Mouse (Mus musculus) MEL (cell line): Measurements from ENCODE around the gene Igf1r. TPM values are rescaled to one million over a fixed set of nuclear protein-coding genes. Genes with fewer than 3 reads are reported as not detected.

Experiments used
- DNase-seq: peaks from one replicate; pipeline ENCODE4 v3.0.0; 2011; ENCODE audit warnings: low read depth, low spot score
- H3K27ac ChIP-seq: 2 replicates; pipeline ENCODE4 v1.5.1; 2012; ENCODE audit warnings: low read depth, mild to moderate bottlenecking, control low read depth, low read length, moderate library complexity; ENCODE audit not compliant: control insufficient read depth
- H3K27me3 ChIP-seq, 2 experiments: fragments of 150-350 bp in 1 of 2; sonication (generic) in 1 of 2; 2 replicates each; pipeline ENCODE4 v1.6.1; 2012; ENCODE audit warnings: low read length in 2 of 2, mild to moderate bottlenecking in 2 of 2, improper control_type of control experiment in 1 of 2, moderate library complexity in 1 of 2; ENCODE audit not compliant: insufficient read depth in 2 of 2, control insufficient read depth in 1 of 2
- H3K36me3 ChIP-seq, 2 experiments: 2 replicates each; pipeline ENCODE4 v1.6.1; 2012 to 2014; ENCODE audit warnings: low read length in 2 of 2, improper control_type of control experiment in 1 of 2, inconsistent platforms in 1 of 2, mild to moderate bottlenecking in 1 of 2; ENCODE audit not compliant: insufficient read depth in 2 of 2, control insufficient read depth in 1 of 2
- H3K4me1 ChIP-seq, 2 experiments: fragments of 150-350 bp in 1 of 2; sonication (generic) in 1 of 2; 2 replicates each; pipeline ENCODE4 v1.6.1; 2012; ENCODE audit warnings: low read length in 2 of 2, improper control_type of control experiment in 1 of 2, mild to moderate bottlenecking in 1 of 2; ENCODE audit not compliant: insufficient read depth in 2 of 2, control insufficient read depth in 1 of 2
- H3K4me3 ChIP-seq, 2 experiments: fragments of 150-350 bp in 1 of 2; sonication (generic) in 1 of 2; 2 replicates each; pipeline ENCODE4 v1.5.1; 2012; ENCODE audit warnings: low read depth in 2 of 2, low read length in 2 of 2, mild to moderate bottlenecking in 2 of 2, moderate library complexity in 2 of 2, control low read depth in 1 of 2, improper control_type of control experiment in 1 of 2; ENCODE audit not compliant: control insufficient read depth in 1 of 2, insufficient read depth in 1 of 2
- H3K79me2 ChIP-seq: 2 replicates; pipeline ENCODE4 v1.6.1; 2012; ENCODE audit warnings: mild to moderate bottlenecking, low read length, moderate library complexity; ENCODE audit not compliant: control insufficient read depth, poor library complexity, insufficient read depth
- H3K9ac ChIP-seq: 2 replicates; pipeline ENCODE4 v1.6.1; 2012; ENCODE audit warnings: low read depth, mild to moderate bottlenecking, control low read depth, low read length, moderate library complexity; ENCODE audit not compliant: control insufficient read depth, poor library complexity, severe bottlenecking
- H3K9me3 ChIP-seq: fragments of 150-350 bp; sonication (generic); replicated peaks from 2 replicates; pipeline ENCODE4 v1.6.1; 2012; ENCODE audit warnings: mild to moderate bottlenecking, low read length, improper control_type of control experiment, moderate library complexity; ENCODE audit not compliant: insufficient read depth
- BHLHE40 ChIP-seq: IDR thresholded peaks from 2 replicates; pipeline ENCODE4 v1.6.1; 2012; ENCODE audit warnings: low read depth, mild to moderate bottlenecking, inconsistent platforms, low read length, improper control_type of control experiment, borderline replicate concordance
- EP300 ChIP-seq, 2 experiments: IDR thresholded peaks; 2 replicates each; pipeline ENCODE4 v1.6.1; 2011; ENCODE audit warnings: improper control_type of control experiment in 2 of 2, low read length in 2 of 2, low read depth in 1 of 2, mild to moderate bottlenecking in 1 of 2
- GATA1 ChIP-seq: IDR thresholded peaks from 2 replicates; pipeline ENCODE4 v1.6.1; 2011; ENCODE audit warnings: low read depth, low read length, improper control_type of control experiment
- MAFK ChIP-seq: IDR thresholded peaks from 2 replicates; pipeline ENCODE4 v1.6.1; 2011; ENCODE audit warnings: low read depth, mild to moderate bottlenecking, low read length, improper control_type of control experiment, borderline replicate concordance
- MXI1 ChIP-seq: IDR thresholded peaks from 2 replicates; pipeline ENCODE4 v1.6.1; 2011; ENCODE audit warnings: mild to moderate bottlenecking, low read depth, low read length, improper control_type of control experiment
- NELFE ChIP-seq: IDR thresholded peaks from 2 replicates; pipeline ENCODE4 v1.6.1; 2011; ENCODE audit warnings: low read depth, low read length, improper control_type of control experiment
- POLR2A ChIP-seq, 2 experiments: IDR thresholded peaks; 2 replicates each; pipeline ENCODE4 v1.6.1; 2011 to 2012; ENCODE audit warnings: low read length in 2 of 2, mild to moderate bottlenecking in 2 of 2, control low read depth in 1 of 2, improper control_type of control experiment in 1 of 2, low read depth in 1 of 2, moderate library complexity in 1 of 2; ENCODE audit not compliant: control insufficient read depth in 1 of 2, insufficient read depth in 1 of 2, poor library complexity in 1 of 2
- RCOR1 ChIP-seq: IDR thresholded peaks from 2 replicates; pipeline ENCODE4 v1.6.1; 2012; ENCODE audit warnings: low read depth, mild to moderate bottlenecking, inconsistent platforms, low read length, improper control_type of control experiment
- TAL1 ChIP-seq: IDR thresholded peaks from 2 replicates; pipeline ENCODE4 v1.6.1; 2012; ENCODE audit warnings: mild to moderate bottlenecking, inconsistent platforms, low read length, moderate library complexity, mixed read lengths
- TCF12 ChIP-seq: IDR thresholded peaks from 2 replicates; pipeline ENCODE4 v1.6.1; 2014; ENCODE audit warnings: low read depth, mild to moderate bottlenecking, inconsistent platforms, low read length, improper control_type of control experiment, moderate library complexity
- ZC3H11A ChIP-seq: IDR thresholded peaks from 2 replicates; pipeline ENCODE4 v1.6.1; 2012; ENCODE audit warnings: low read depth, mild to moderate bottlenecking, inconsistent platforms, low read length, improper control_type of control experiment
- ZKSCAN1 ChIP-seq: IDR thresholded peaks from 2 replicates; pipeline ENCODE4 v1.6.1; 2012; ENCODE audit warnings: low read depth, mild to moderate bottlenecking, inconsistent platforms, low read length, improper control_type of control experiment, moderate library complexity
- ZNF384 ChIP-seq: IDR thresholded peaks from 2 replicates; pipeline ENCODE4 v1.6.1; 2012; ENCODE audit warnings: low read depth, mild to moderate bottlenecking, inconsistent platforms, low read length, improper control_type of control experiment
- polyA plus RNA-seq, 2 experiments: library from polyadenylated mRNA; stranded (reverse) in 1 of 2; unstranded in 1 of 2; fragments of >175 nt in 1 of 2; fragments of >200 nt in 1 of 2; gene quantifications; 2 replicates each; pipeline versions ENCODE4 v1.2.1 to v1.2.4; 2012; ENCODE audit warnings: low replicate concordance in 2 of 2, low read depth in 1 of 2; ENCODE audit not compliant: insufficient read length in 2 of 2, insufficient read depth in 1 of 2, missing spikeins in 1 of 2
- total RNA-seq: library from RNA; depleted of rRNA; stranded (reverse); fragments of 300-350 nt; gene quantifications from 2 replicates; pipeline ENCODE4 v1.2.3, GENCODE M21; 2012

Gene Igf1r
- total and polyA plus RNA-seq, 3 experiments: 11.8 to 11.9 TPM; not detected in 1

DNA sequence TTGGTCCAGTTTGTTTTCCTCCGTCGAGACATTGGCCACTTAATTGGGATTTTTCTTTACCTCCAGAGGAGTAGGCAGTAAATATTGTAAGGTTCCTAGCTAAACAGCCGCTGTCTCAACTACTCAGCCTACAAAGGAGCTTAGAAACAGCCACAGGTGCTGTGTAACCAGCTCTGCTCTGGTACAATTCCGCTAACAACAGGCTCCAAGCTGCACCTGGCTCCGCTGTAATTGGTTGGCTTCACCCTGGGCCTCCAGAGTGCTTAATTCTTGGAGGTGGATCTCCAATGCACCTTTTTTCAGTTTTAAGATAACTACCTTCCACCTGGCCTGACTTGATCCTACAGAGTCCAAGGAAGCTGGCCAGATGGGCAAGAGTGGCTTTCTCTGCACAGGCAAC lies 271.4 kb downstream of the Igf1r start:
- peaks cover 2 to 19% of the 10 kb centered on the region in 2 experiments; a peak in 2 of 4 replicates for H3K4me1 ChIP-seq
- H3K9me3 ChIP-seq: no peaks in the 10 kb centered on the region
- H3K4me3 ChIP-seq: no peak overlapping the region
- DNase-seq: no peak
- H3K36me3 ChIP-seq: peaks cover 1 to 20% of the 10 kb centered on the region in 2 experiments; a peak in 3 of 4 replicates
- no peaks in the 10 kb centered on the region for H3K79me2 ChIP-seq
- no peak overlapping the region for H3K9ac ChIP-seq
- TF ChIP-seq NELFE (no peak), POLR2A (IDR thresholded peaks at IDR 0.05; ENCODE audit: control insufficient read depth in 1 of 2, insufficient read depth in 1 of 2, low read depth in 1 of 2, low read length in 2 of 2, poor library complexity in 1 of 2) (no peak), ZC3H11A (no peak)
- TF ChIP-seq, all 39 proteins: peak for 0
- H3K27me3 ChIP-seq: no peaks in the 10 kb centered on the region
- no peak overlapping the region for H3K27ac ChIP-seq

GRCm38 (mm10) chr7:68225427-68226054 lies 272.9 kb downstream of the Igf1r start:
- Histone ChIP-seq H3K4me3 (no peak overlapping the region), H3K27ac (no peak overlapping the region), H3K4me1 (peaks cover 2 to 19% of the 10 kb centered on the region in 2 experiments; a peak in 2 of 4 replicates), H3K79me2 (no peaks in the 10 kb centered on the region), H3K36me3 (peaks cover 0 to 20% of the 10 kb centered on the region in 2 experiments; a peak in 3 of 4 replicates), H3K27me3 (no peaks in the 10 kb centered on the region), H3K9me3 (no peaks in the 10 kb centered on the region), H3K9ac (no peak overlapping the region)
- TF ChIP-seq ZKSCAN1: no peak
- peak; percentile 93 for TF ChIP-seq RCOR1
- TF ChIP-seq TCF12: no peak
- TF ChIP-seq TAL1: peak; percentile 12; the same call in 1 of the 2 replicates
- TF ChIP-seq EP300 (IDR thresholded peaks at IDR 0.05; ENCODE audit: low read depth in 1 of 2, low read length in 2 of 2): peak in 1 of 2 experiments; percentile 52; a peak in 1 of 4 replicates
- TF ChIP-seq MXI1: no peak
- peak; percentile 56 for TF ChIP-seq GATA1
- no peak for TF ChIP-seq ZNF384
- no peak for TF ChIP-seq MAFK
- DNase-seq: peak; percentile 27

DNA sequence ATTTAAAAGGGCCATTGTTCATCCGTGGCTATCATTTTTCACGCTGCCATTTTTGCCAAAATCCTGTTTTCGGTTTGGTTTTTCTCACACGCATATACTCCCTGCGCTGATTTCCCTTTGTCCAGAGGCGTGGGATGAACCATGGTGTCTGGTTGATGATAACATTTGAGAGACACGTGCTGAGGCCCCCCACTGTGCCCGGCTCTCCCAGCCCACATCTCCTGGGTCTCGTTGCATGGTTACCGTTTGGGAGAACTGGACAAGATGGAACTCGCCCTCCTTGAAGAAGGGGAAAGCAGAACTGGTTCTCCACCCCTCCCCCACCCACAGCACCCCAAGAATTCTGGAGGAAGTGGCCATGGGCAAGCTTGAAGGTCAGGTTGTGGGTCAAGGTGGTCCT lies 274.4 kb downstream of the Igf1r start:
- Histone ChIP-seq H3K36me3 (peaks cover 0 to 20% of the 10 kb centered on the region in 2 experiments; a peak in 3 of 4 replicates), H3K27ac (no peak overlapping the region), H3K4me3 (no peak overlapping the region), H3K4me1 (peaks cover 2 to 19% of the 10 kb centered on the region in 2 experiments; a peak in 2 of 4 replicates), H3K27me3 (no peaks in the 10 kb centered on the region), H3K79me2 (no peaks in the 10 kb centered on the region), H3K9ac (no peak overlapping the region), H3K9me3 (no peaks in the 10 kb centered on the region)
- DNase-seq: peak; percentile 19
- TF ChIP-seq BHLHE40 (peak; percentile 21; the same call in 1 of the 2 replicates), NELFE (no peak)
